Mouse (Mus musculus): ENCODE results near the gene Dusp11. TPM values are rescaled to one million over a fixed set of nuclear protein-coding genes. Genes with fewer than 3 reads are reported as not detected.
"Not testable (repeated sequence)": the region's sequence is repeated elsewhere in the genome, so short reads cannot be mapped to it uniquely, and the experiment has no call there.

Gene Dusp11
- polyA plus RNA-seq, 1 experiment from 2014 or later = 42.7 TPM

DNA sequence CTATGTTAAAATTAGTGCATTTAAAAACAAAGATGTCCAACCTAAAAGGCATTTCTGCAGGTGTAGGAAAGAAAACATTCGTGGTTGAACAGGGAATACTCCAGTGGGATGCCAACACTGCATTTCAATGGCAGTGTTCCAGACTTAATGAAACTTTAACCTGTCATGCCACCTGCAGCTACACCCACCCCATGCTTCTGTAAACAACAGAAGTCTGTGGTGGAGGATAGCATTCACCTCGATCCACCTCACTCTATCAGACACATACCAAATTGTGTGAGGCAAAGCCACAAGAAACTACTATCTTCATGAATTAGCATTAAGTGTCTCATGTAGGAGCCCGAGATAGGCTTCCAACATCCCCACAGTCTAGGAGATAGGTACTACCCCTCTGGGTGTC lies 53.1 kb downstream of the Dusp11 start:
- Histone ChIP-seq H3K9me3 (no peaks in the 10 kb centered on the region), H3K36me3 (no peaks in the 10 kb centered on the region), H3K4me1 (0 out of 2 replicates have a peak, but pooled peaks cover 3% of the 10 kb centered on the region), H3K27me3 (no peaks in the 10 kb centered on the region), H3K4me3 (no peak overlapping the region), H3K9ac (replicated peaks) (no peak overlapping the region), H3K4me2 (replicated peaks) (no peak overlapping the region), H3K27ac (replicated peaks) (no peak overlapping the region)
- no peak for ATAC-seq (ENCODE audit: low FRiP score, low read depth)
- 79% methylated on average over 3 of the region's 3 CpGs for WGBS

DNA sequence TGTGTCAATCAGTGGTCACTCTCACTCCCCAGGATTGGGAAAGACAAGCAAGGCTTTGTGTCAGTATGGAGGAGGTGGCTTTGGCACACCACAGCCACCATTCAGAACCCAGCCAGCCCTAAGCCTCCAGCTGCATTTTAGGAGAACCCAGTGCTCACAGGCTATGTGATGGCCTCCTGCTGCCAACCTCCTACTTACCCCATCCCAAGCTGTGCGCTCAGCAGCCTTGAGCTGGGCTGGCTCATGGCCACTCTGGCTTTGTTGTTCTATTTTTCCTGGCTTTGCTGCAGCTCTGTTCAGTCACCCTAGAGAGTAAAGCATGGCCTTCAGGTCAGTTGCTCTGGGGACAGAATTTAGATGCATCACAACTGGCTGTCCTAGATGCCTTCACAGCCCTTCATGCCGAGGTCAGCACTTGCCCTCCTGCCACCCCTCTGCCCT lies 54.5 kb downstream of the Dusp11 start:
- not testable (repeated sequence) for H3K36me3 ChIP-seq; ATAC-seq (ENCODE audit: low FRiP score, low read depth); H3K4me3 ChIP-seq; H3K27ac ChIP-seq (replicated peaks); H3K9ac ChIP-seq (replicated peaks); H3K4me2 ChIP-seq (replicated peaks); H3K27me3 ChIP-seq; H3K4me1 ChIP-seq; H3K9me3 ChIP-seq
- WGBS = 76% methylated on average over 2 of the region's 2 CpGs

DNA sequence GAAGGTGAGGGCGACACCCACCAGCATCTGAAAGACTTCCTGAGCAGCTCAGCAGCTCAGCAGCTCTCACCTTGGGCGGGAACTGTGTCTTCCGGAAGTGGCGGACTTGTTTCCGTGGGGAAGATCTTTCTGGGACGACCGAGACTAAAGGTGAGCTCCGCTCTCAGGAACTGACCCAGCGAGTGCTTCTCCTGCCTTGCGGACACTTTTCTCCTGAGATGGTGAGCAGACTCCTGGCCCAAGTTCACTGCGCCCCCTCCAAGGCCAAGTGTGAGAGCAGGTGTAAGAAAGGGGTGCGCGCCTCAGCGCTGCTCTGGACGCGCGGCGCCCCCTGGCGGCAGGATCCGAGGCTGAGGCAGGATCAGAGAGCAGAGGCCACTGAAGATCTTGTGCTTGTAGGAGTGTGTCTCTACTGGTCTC lies 56.8 kb downstream of the Dusp11 start, which contains the start of gene Nat8f4:
TSS of gene Nat8f4 (minus strand) at position 243 of the 420 bp plus-strand sequence.
- not testable (repeated sequence) for H3K9ac ChIP-seq (replicated peaks); H3K4me1 ChIP-seq; H3K27ac ChIP-seq (replicated peaks); H3K36me3 ChIP-seq; H3K9me3 ChIP-seq; H3K27me3 ChIP-seq
- peak within 1 kb of the TSS; percentile 43 for H3K4me2 ChIP-seq (replicated peaks)
- peak; percentile 62; the same call in 1 of the 2 replicates for ATAC-seq (ENCODE audit: low FRiP score, low read depth)
- peak within 1 kb of the TSS; percentile 33 for H3K4me3 ChIP-seq
- 16% methylated on average over 20 of the region's 20 CpGs for WGBS

DNA sequence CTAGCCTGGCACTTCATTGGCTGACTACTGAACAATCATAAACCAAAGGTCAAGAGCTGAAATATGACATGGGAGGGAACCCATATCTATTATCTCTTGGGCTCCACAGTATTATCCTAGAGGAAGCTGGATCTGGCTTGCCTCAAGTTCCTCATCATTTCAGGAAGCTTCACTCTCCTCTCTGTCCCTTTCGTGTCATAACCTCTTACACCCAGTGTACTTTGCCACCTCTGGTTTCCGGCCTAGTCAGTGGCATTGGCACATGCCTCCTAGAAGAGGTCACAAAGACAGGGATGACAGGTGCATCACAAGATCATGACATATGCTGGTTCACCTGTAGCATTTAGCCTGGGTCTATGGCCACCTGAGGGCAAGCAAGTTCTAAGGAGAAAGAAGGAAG lies 59.2 kb downstream of the Dusp11 start:
- WGBS = 94% methylated on average over 2 of the region's 2 CpGs

DNA sequence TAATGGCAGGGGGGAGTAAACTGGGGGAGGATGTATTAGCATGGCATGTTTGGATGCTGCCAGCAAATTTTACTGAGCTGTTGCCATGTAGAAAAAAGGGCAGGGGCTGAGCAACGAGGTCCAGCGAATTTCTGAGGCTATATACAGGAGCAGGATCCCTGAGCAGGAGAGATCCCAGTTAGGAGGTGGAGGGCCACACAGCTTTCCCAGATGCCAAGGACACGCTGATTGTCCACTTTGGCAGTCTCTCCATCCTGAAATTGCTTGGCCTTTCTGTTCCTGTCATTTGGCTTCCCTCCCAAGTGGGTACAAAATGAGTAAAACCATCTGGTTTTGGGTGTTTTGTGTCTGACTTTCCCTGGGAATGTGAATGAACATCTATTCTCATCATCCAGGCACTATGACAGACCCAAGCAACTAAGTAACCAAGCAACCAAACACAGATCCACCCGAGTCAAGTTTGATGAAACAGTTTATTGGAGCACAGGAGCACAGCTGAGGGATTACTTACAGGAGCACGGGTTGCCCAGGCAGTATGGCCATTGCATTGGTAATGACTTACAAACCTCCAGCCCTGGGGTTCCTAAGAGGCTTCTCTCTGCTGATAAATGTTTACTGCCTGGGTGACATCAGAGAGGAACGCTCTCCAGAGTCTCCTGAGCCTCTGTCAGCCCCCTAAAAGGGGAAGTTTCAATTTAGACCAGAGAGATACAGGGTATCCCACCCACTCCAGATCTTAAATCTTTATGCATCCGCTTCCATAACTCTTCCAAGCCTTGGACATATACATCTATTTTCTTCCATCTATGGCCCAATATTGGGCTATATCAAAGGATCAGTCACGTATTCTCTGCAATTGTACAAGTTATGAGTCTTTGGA lies 62.6 kb downstream of the Dusp11 start:
- not testable (repeated sequence) for H3K36me3 ChIP-seq; H3K4me2 ChIP-seq (replicated peaks); H3K9me3 ChIP-seq; H3K4me3 ChIP-seq; H3K27ac ChIP-seq (replicated peaks); H3K9ac ChIP-seq (replicated peaks); H3K27me3 ChIP-seq; ATAC-seq (ENCODE audit: low FRiP score, low read depth); H3K4me1 ChIP-seq
- 78% methylated on average over 7 of the region's 8 CpGs for WGBS

More for the DNA sequence above, 59.2 kb downstream of the Dusp11 start:
- ATAC-seq (ENCODE audit: low FRiP score, low read depth) = no peak
- Histone ChIP-seq H3K4me3 (no peak overlapping the region), H3K4me1 (0 out of 2 replicates have a peak, but pooled peaks cover 3% of the 10 kb centered on the region), H3K36me3 (no peaks in the 10 kb centered on the region), H3K27ac (replicated peaks) (no peak overlapping the region), H3K4me2 (replicated peaks) (no peak overlapping the region), H3K27me3 (no peaks in the 10 kb centered on the region), H3K9me3 (no peaks in the 10 kb centered on the region), H3K9ac (replicated peaks) (no peak overlapping the region)

DNA sequence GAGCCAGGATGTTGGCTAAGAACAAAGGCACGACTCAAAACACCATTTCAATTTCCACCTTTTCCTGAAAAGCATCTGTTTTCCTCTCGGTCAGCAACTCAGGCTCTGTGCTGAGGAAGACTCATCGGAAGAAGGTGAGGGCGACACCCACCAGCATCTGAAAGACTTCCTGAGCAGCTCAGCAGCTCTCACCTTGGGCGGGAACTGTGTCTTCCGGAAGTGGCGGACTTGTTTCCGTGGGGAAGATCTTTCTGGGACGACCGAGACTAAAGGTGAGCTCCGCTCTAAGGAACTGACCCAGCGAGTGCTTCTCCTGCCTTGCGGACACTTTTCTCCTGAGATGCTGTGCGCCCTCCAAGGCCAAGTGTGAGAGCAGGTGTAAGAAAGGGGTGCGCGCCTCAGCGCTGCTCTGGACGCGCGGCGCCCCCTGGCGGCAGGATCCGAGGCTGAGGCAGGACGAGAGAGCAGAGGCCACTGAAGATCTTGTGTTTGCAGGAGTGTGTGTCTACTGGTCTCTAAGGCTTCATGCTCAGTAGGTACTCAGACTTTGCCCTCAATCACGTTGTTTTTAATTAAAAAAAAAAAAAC lies 66.3 kb downstream of the Dusp11 start:
- ATAC-seq (ENCODE audit: low FRiP score, low read depth); H3K9ac ChIP-seq (replicated peaks); H3K4me2 ChIP-seq (replicated peaks); H3K27me3 ChIP-seq; H3K27ac ChIP-seq (replicated peaks); H3K36me3 ChIP-seq; H3K4me1 ChIP-seq; H3K9me3 ChIP-seq; H3K4me3 ChIP-seq: not testable (repeated sequence)
- WGBS = 75% methylated on average over 25 of the region's 25 CpGs

Other genes starting within 250 kb of the Dusp11 start
- not detected in 2 replicates for gene Nat8f7, start 248.5 kb downstream of the Dusp11 start, polyA plus RNA-seq (2016; fragmentation: Nextera tagmentation; extraction: Ambion mirVana)
- 0.18 and 0.29 TPM in 2 replicates for gene Nat8f3, start 195.9 kb downstream of the Dusp11 start, polyA plus RNA-seq (2016; fragmentation: Nextera tagmentation; extraction: Ambion mirVana)
- not detected in 2 replicates for gene Nat8f6, start 140.7 kb downstream of the Dusp11 start, polyA plus RNA-seq (2016; fragmentation: Nextera tagmentation; extraction: Ambion mirVana)
- gene Nat8f5, start 140.7 kb downstream of the Dusp11 start, polyA plus RNA-seq (2016; fragmentation: Nextera tagmentation; extraction: Ambion mirVana) = not detected in 2 replicates
- gene Nat8, start 129.6 kb downstream of the Dusp11 start, polyA plus RNA-seq (2016; fragmentation: Nextera tagmentation; extraction: Ambion mirVana) = not detected in 2 replicates
- gene Nat8f2, start 92.5 kb downstream of the Dusp11 start, polyA plus RNA-seq (2016; fragmentation: Nextera tagmentation; extraction: Ambion mirVana) = not detected in 2 replicates
- gene Nat8f4, start 56.8 kb downstream of the Dusp11 start, polyA plus RNA-seq (2016; fragmentation: Nextera tagmentation; extraction: Ambion mirVana) = 6.6 and 7.2 TPM in 2 replicates
- gene Tprkb, start 49.8 kb downstream of the Dusp11 start, polyA plus RNA-seq (2016; fragmentation: Nextera tagmentation; extraction: Ambion mirVana) = 35.5 and 41.4 TPM in 2 replicates
- 8.3 and 9.5 TPM in 2 replicates for gene Nat8f1, start 46.0 kb downstream of the Dusp11 start, polyA plus RNA-seq (2016; fragmentation: Nextera tagmentation; extraction: Ambion mirVana)
- not detected in 2 replicates for gene Figla, start 54.5 kb upstream of the Dusp11 start, polyA plus RNA-seq (2016; fragmentation: Nextera tagmentation; extraction: Ambion mirVana)
- 127 and 130 TPM in 2 replicates for gene Add2, start 67.0 kb upstream of the Dusp11 start, polyA plus RNA-seq (2016; fragmentation: Nextera tagmentation; extraction: Ambion mirVana)
- 1.8 TPM in 2 replicates for gene Tgfa, start 233.6 kb upstream of the Dusp11 start, polyA plus RNA-seq (2016; fragmentation: Nextera tagmentation; extraction: Ambion mirVana)

Measured in midbrain, embryonic 12.5 days (tissue).